Mouse (Mus musculus) midbrain, embryonic 12.5 days (tissue): ENCODE results near the gene Cd40lg. TPM values are rescaled to one million over a fixed set of nuclear protein-coding genes. Genes with fewer than 3 reads are reported as not detected.

Source experiments
- ATAC-seq: fragments of 200-750 bp; cut with Nextera tagmentation; 2 replicates; pipeline ENCODE4 v1.8.0; 2017; ENCODE audit warnings: low read depth, moderate TSS enrichment, moderate library complexity; ENCODE audit not compliant: low FRiP score
- H3K27ac ChIP-seq: fragments of 300-500 bp; sonication (generic); replicated peaks from 2 replicates; pipeline ENCODE4 v1.5.1; 2016; ENCODE audit warnings: mild to moderate bottlenecking
- H3K27me3 ChIP-seq: fragments of 300-500 bp; sonication (generic); 2 replicates; pipeline ENCODE4 v1.6.1; 2016; ENCODE audit warnings: mild to moderate bottlenecking
- H3K36me3 ChIP-seq: fragments of 300-500 bp; sonication (generic); 2 replicates; pipeline ENCODE4 v1.6.1; 2016
- H3K4me1 ChIP-seq: fragments of 300-500 bp; sonication (generic); 2 replicates; pipeline ENCODE4 v1.6.1; 2016
- H3K4me2 ChIP-seq: fragments of 300-500 bp; sonication (generic); replicated peaks from 2 replicates; pipeline ENCODE4 v1.6.1; 2016; ENCODE audit warnings: mild to moderate bottlenecking, moderate library complexity
- H3K4me3 ChIP-seq: fragments of 300-500 bp; sonication (generic); 2 replicates; pipeline ENCODE4 v1.5.1; 2016; ENCODE audit warnings: mild to moderate bottlenecking
- H3K9ac ChIP-seq: fragments of 300-500 bp; sonication (generic); replicated peaks from 2 replicates; pipeline ENCODE4 v1.6.1; 2016; ENCODE audit warnings: mild to moderate bottlenecking, moderate library complexity
- H3K9me3 ChIP-seq: fragments of 300-500 bp; sonication (generic); 2 replicates; pipeline ENCODE4 v1.6.1; 2016; ENCODE audit warnings: mild to moderate bottlenecking
- WGBS: fragments of 180-500 bp; shearing (Covaris S2); methylation state at CpG from one replicate; pipeline ENCODE4 v1.1.7; 2016; 5-methylcytosine and 5-hydroxymethylcytosine counted together
- polyA plus RNA-seq: library from polyadenylated mRNA; unstranded; fragments of >200 nt; fragmentation: Nextera tagmentation; extraction: Ambion mirVana; gene quantifications from 2 replicates; pipeline ENCODE4 v1.2.1, GENCODE M21; 2016

Gene Cd40lg
- polyA plus RNA-seq, 1 experiment from 2014 or later, result not detected

DNA sequence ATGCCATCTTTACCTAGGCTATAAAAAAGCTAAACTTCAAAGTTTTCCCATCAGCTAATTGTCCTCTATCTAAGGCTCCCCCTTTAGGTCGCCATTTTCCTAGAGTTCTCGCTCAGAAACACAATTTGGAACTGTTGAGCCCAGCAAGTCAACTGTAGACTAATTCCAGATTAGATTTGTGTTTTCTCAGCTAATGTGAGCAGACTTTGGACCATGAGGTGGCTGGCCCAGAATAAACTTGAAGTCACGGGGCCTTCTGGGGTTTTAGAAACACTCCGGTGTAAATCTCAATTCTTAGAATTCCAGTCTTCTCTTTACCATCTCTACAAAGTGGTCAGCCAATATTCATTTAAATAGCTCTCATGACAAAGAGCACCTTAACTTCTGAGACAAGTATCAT is 3.6 kb downstream of the Cd40lg start:
- H3K4me3 ChIP-seq, result no peak overlapping the region
- H3K27me3 ChIP-seq, result no peaks in the 10 kb centered on the region
- WGBS, result 87% methylated on average over 4 of the region's 4 CpGs
- no peaks in the 10 kb centered on the region for H3K4me1 ChIP-seq
- H3K9me3 ChIP-seq, result no peaks in the 10 kb centered on the region
- no peak overlapping the region for H3K4me2 ChIP-seq
- ATAC-seq, result no peak
- no peak overlapping the region for H3K27ac ChIP-seq
- H3K36me3 ChIP-seq, result no peaks in the 10 kb centered on the region
- no peak overlapping the region for H3K9ac ChIP-seq

DNA sequence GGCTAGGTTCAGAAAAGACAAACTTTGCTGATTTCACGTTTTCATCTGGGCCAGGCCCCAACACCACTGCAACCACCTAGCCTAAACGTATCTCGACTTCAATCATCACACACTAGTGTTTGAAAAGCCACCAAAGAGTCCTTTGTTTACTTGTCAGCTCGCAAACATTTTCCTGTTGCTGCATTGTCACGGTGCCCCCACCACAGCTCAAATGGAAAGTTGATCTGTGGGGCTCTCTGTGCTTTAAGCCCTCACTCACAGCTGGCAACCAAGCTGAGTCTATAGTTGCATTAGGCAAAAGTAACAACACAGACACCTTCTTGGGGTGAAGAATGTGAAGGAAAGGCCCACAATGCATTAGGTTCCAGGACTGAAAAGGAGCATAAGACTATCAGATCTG is 4.3 kb downstream of the Cd40lg start:
- no peak overlapping the region for H3K27ac ChIP-seq
- H3K4me2 ChIP-seq, result no peak overlapping the region
- ATAC-seq, result no peak
- H3K4me1 ChIP-seq, result no peaks in the 10 kb centered on the region
- H3K27me3 ChIP-seq, result no peaks in the 10 kb centered on the region
- H3K36me3 ChIP-seq, result no peaks in the 10 kb centered on the region
- 68% methylated on average over 5 of the region's 5 CpGs for WGBS
- no peak overlapping the region for H3K9ac ChIP-seq
- no peak overlapping the region for H3K4me3 ChIP-seq
- no peaks in the 10 kb centered on the region for H3K9me3 ChIP-seq

DNA sequence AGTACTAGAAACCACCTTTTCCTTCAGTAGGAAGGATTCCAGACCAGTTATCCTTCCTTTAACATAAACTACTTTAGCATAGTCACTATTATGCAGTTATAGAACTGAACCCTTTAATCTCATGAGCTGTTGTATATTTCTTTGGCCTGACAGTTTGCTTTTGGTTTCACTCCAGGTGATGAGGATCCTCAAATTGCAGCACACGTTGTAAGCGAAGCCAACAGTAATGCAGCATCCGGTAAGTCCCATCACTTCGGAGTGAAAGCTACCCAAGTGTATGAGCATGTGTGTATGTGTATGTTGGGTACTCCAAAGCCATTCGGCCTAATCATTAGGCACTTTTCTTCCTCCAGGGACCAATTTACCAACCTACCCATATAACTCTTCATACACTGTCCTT is 7.6 kb downstream of the Cd40lg start:
- Histone ChIP-seq H3K27ac (no peak overlapping the region), H3K4me3 (no peak overlapping the region), H3K9ac (no peak overlapping the region), H3K27me3 (no peaks in the 10 kb centered on the region), H3K4me1 (no peaks in the 10 kb centered on the region), H3K4me2 (no peak overlapping the region), H3K9me3 (no peaks in the 10 kb centered on the region), H3K36me3 (no peaks in the 10 kb centered on the region)
- 94% methylated on average over 5 of the region's 5 CpGs for WGBS
- no peak for ATAC-seq

DNA sequence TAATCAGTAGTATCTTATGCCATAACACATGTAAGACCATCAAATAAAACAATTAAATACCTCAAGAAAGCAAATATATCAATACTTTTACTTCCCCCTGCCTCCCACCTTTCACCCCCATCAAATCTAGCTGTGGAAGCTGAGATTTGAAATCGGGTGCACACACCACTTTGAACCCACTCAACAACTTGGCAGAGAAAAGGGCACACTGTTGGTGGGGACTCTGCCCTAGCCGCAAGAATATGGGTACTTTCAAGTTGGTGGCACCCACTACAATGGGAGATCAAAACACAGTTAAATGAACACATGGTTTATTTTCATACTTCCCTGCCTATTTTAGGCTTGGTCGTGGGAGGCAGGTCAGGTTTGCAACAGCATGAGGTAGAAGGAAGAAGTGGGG is 9.9 kb downstream of the Cd40lg start:
- H3K4me1 ChIP-seq, result no peaks in the 10 kb centered on the region
- no peak overlapping the region for H3K4me2 ChIP-seq
- H3K9me3 ChIP-seq, result no peaks in the 10 kb centered on the region
- ATAC-seq, result no peak
- no peak overlapping the region for H3K9ac ChIP-seq
- 82% methylated on average over 3 of the region's 3 CpGs for WGBS
- no peaks in the 10 kb centered on the region for H3K27me3 ChIP-seq
- no peak overlapping the region for H3K4me3 ChIP-seq
- H3K36me3 ChIP-seq, result no peaks in the 10 kb centered on the region
- H3K27ac ChIP-seq, result no peak overlapping the region

DNA sequence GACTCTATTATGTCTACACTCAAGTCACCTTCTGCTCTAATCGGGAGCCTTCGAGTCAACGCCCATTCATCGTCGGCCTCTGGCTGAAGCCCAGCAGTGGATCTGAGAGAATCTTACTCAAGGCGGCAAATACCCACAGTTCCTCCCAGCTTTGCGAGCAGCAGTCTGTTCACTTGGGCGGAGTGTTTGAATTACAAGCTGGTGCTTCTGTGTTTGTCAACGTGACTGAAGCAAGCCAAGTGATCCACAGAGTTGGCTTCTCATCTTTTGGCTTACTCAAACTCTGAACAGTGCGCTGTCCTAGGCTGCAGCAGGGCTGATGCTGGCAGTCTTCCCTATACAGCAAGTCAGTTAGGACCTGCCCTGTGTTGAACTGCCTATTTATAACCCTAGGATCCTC is 11.4 kb downstream of the Cd40lg start:
- no peaks in the 10 kb centered on the region for H3K4me1 ChIP-seq
- no peak for ATAC-seq
- H3K4me2 ChIP-seq, result no peak overlapping the region
- no peaks in the 10 kb centered on the region for H3K9me3 ChIP-seq
- H3K27me3 ChIP-seq, result no peaks in the 10 kb centered on the region
- WGBS, result 87% methylated on average over 10 of the region's 10 CpGs
- H3K27ac ChIP-seq, result no peak overlapping the region
- H3K9ac ChIP-seq, result no peak overlapping the region
- no peak overlapping the region for H3K4me3 ChIP-seq
- H3K36me3 ChIP-seq, result no peaks in the 10 kb centered on the region

DNA sequence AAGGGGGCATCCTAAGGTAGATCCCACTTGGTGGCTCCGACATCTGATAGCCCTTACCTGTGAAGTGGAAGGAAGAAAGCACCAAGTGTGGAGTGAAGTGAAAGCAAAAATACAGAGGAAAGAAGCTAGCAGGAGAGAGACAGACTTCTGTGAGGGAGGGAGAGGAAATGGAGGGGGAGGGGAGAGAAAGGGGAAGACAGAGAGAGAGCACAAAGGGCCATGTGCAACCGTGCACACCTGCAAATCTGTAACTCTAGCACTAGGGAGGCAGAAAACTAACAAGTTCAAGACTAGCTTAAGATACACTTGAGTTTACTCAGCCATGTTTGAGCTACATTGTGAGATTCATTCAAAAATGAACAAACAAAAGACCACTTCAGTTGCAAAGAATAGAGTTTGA is 16.2 kb downstream of the Cd40lg start:
- Histone ChIP-seq H3K4me2 (no peak overlapping the region), H3K27ac (no peak overlapping the region), H3K9ac (no peak overlapping the region), H3K4me3 (no peak overlapping the region), H3K9me3 (no peaks in the 10 kb centered on the region), H3K36me3 (no peaks in the 10 kb centered on the region), H3K27me3 (no peaks in the 10 kb centered on the region), H3K4me1 (no peaks in the 10 kb centered on the region)
- WGBS, result 74% methylated on average over 2 of the region's 2 CpGs
- no peak for ATAC-seq

DNA sequence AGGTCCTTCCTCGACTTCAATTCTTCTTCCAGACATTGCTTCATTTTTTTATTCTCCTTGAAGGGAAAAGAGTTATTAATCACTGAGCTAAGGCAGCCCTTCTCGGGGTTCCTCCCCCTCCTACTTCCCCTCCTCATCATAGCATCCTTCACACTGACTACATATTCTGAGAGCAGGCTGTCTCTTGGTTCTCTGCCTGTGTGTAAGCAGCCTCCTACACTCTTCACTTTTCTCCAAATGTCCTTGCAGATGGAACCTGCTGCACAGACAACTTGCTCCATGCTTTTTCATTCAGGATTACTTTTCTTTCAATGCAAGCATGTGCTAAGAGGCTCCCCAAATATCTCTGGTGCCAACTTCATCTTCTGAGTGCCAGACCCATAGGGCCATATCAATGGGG is 21.7 kb downstream of the Cd40lg start:
- Histone ChIP-seq H3K27me3 (no peaks in the 10 kb centered on the region), H3K27ac (no peak overlapping the region), H3K9me3 (no peaks in the 10 kb centered on the region), H3K4me2 (no peak overlapping the region), H3K4me1 (no peaks in the 10 kb centered on the region), H3K9ac (no peak overlapping the region), H3K36me3 (no peaks in the 10 kb centered on the region), H3K4me3 (no peak overlapping the region)
- WGBS, result 67% methylated on average over 2 of the region's 2 CpGs
- ATAC-seq, result no peak

DNA sequence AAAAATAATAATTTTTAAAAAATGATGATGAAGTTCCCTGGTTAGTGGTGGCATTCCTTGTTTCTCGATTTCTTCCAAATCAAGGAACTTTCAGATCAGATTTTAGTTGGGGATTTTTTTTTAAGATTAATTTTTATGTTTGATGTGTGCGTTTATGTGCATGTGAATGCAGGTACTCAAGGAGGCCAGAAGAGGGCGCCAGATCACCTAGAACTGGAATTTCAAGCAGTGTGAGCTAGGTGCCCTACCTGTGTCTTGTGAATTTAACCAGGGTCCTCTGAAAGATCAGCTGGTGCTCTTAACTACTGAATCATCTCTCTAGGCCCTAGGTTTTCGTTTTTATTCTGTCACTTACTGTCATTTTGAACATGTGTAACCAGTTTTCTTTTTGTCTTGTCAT is 24.0 kb downstream of the Cd40lg start:
- no peak overlapping the region for H3K4me3 ChIP-seq
- no peaks in the 10 kb centered on the region for H3K4me1 ChIP-seq
- ATAC-seq, result no peak
- no peak overlapping the region for H3K4me2 ChIP-seq
- no peak overlapping the region for H3K27ac ChIP-seq
- H3K36me3 ChIP-seq, result no peaks in the 10 kb centered on the region
- no peaks in the 10 kb centered on the region for H3K9me3 ChIP-seq
- no peaks in the 10 kb centered on the region for H3K27me3 ChIP-seq
- no peak overlapping the region for H3K9ac ChIP-seq
- WGBS, result 69% methylated on average over 4 of the region's 4 CpGs

DNA sequence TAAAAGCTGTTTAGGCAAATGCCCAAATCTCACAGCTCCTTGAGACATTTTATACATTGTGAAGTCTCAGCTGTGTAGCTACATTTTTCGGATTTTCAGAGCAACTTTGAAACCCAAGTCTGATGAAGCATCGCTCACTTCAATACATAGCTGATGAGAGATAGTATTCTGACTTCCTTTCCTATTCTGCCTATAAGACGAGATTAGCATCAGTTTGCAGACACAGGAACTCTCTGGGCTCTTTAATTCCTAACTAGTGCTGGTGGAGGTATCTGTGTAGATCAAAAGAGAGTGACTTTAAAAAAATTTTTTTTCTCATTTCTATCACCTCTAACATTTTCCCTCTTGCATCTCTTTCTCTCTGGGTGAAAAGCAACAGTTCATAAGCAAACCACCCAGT is 26.6 kb downstream of the Cd40lg start:
- Histone ChIP-seq H3K27me3 (no peaks in the 10 kb centered on the region), H3K4me2 (no peak overlapping the region), H3K4me3 (no peak overlapping the region), H3K36me3 (no peaks in the 10 kb centered on the region), H3K4me1 (no peaks in the 10 kb centered on the region), H3K9me3 (no peaks in the 10 kb centered on the region), H3K27ac (no peak overlapping the region), H3K9ac (no peak overlapping the region)
- WGBS, result 72% methylated on average over 3 of the region's 3 CpGs
- no peak for ATAC-seq

DNA sequence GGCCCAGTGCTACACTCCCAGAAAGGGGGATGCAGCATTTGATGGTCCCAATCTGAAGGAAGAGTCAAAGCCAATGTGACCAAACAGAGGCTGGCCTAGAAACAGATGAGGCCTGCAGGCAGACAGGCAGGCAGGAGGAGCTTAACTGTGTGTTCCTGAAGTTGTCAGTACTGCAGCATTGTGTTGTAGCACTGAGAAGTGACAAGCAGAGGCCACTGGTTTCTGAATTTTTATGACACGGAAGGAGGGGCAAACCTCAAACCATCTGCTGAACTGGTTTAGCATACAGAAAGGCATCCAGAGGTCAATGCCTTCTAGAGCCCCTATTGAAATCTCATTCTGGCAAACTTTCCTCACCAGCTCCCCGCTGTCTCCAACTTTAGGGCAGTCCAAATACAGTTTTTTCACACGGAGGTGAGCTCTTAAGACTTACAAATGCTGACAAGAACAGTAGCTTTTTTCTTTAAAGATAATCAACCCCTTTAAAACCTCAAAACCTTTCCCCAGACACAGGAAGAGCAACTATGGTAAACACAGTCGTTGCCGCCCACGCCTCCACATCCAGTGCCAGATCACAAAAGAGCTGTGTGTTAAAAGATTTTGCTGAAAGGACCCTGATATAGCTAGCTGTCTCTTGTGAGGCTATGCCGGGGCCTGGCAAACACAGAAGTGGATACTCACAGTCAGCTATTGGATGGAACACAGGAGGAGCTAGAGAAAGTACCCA is 41.5 kb downstream of the Cd40lg start:
- Histone ChIP-seq H3K27ac (no peak overlapping the region), H3K9ac (no peak overlapping the region), H3K4me3 (no peak overlapping the region), H3K4me2 (no peak overlapping the region), H3K27me3 (no peaks in the 10 kb centered on the region), H3K36me3 (no peaks in the 10 kb centered on the region), H3K9me3 (no peaks in the 10 kb centered on the region), H3K4me1 (no peaks in the 10 kb centered on the region)
- ATAC-seq, result no peak
- WGBS, result 73% methylated on average over 7 of the region's 7 CpGs

DNA sequence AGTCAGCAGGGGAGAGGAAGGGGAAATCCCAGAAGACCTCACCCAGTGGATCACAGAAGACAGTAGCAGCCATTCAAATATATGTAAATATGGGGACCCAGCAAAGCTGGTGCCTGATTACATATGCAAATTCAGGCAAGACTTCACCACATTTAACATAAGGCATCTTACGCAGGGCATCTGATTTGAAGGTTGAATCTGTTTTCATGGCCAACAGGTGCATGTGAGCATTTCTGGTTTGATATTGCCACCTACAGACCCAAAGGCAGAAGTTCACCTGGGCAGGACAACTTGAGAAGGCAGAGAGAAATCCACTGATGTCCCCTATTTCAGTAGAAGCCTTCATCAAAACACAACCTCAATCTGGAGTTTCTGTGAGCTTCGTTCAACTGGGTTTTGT is 48.8 kb downstream of the Cd40lg start:
- H3K9ac ChIP-seq, result no peak overlapping the region
- ATAC-seq, result no peak
- H3K4me2 ChIP-seq, result no peak overlapping the region
- 59% methylated on average over 2 of the region's 2 CpGs for WGBS
- H3K4me3 ChIP-seq, result no peak overlapping the region
- no peaks in the 10 kb centered on the region for H3K36me3 ChIP-seq
- H3K27me3 ChIP-seq, result no peaks in the 10 kb centered on the region
- no peaks in the 10 kb centered on the region for H3K4me1 ChIP-seq
- no peaks in the 10 kb centered on the region for H3K9me3 ChIP-seq
- no peak overlapping the region for H3K27ac ChIP-seq

DNA sequence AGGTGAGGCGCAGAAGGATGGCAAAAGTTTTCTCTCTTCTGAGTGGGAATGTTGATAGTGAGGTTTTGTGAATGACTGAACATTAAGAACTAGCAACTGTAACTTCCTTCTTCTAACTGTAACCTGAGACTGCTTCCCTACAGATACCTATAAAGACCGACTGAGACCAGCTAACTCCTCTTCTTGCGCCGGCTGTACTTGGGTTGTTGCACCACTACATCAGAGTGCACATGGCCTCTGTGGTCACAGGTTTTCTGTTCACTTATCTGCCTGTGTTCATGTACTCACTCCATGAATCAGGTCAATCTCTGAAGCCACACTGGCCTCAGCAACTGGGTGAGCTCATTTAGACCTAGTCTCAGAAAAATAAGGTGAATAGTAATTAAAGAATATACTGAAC is 51.6 kb downstream of the Cd40lg start:
- Histone ChIP-seq H3K27me3 (no peaks in the 10 kb centered on the region), H3K4me2 (no peak overlapping the region), H3K4me3 (no peak overlapping the region), H3K9me3 (no peaks in the 10 kb centered on the region), H3K9ac (no peak overlapping the region), H3K36me3 (no peaks in the 10 kb centered on the region), H3K4me1 (no peaks in the 10 kb centered on the region), H3K27ac (no peak overlapping the region)
- WGBS, result 72% methylated on average over 4 of the region's 4 CpGs
- ATAC-seq, result no peak
